Mouse (Mus musculus) G1E-ER4 (cell line): ENCODE data around the gene Usp39. TPM values are rescaled to one million over a fixed set of nuclear protein-coding genes. Genes with fewer than 3 reads are reported as not detected.

Experiments used
- GATA1 ChIP-seq: IDR thresholded peaks from one replicate; pipeline ENCODE4 v1.8.0; 2012; ENCODE audit warnings: low read length, inconsistent platforms
- polyA plus RNA-seq: library from polyadenylated mRNA; stranded (reverse); fragments of >175 nt; gene quantifications from 2 replicates; pipeline ENCODE4 v1.2.3, GENCODE M21; 2012

The Usp39 gene
- polyA plus RNA-seq, 1 experiment = 30.1 TPM

GRCm38 (mm10) chr6:72379377-72380130, 34.6 kb upstream of the Usp39 start:
- no peak for TF ChIP-seq GATA1

- TF ChIP-seq GATA1 = no peak
Measured at GRCm38 (mm10) chr6:72378510-72379234, 33.7 kb upstream of the Usp39 start.

- no peak for TF ChIP-seq GATA1
Measured at GRCm38 (mm10) chr6:72374820-72375563, 30.0 kb upstream of the Usp39 start.

- TF ChIP-seq GATA1 = no peak
Measured at GRCm38 (mm10) chr6:72374206-72374605, 29.2 kb upstream of the Usp39 start.

GRCm38 (mm10) chr6:72373184-72373583, 28.2 kb upstream of the Usp39 start:
- no peak for TF ChIP-seq GATA1

GRCm38 (mm10) chr6:72371571-72371970, 26.6 kb upstream of the Usp39 start:
- no peak for TF ChIP-seq GATA1

- no peak for TF ChIP-seq GATA1
Measured at GRCm38 (mm10) chr6:72371147-72371546, 26.2 kb upstream of the Usp39 start.

GRCm38 (mm10) chr6:72370091-72370490, 25.1 kb upstream of the Usp39 start:
- no peak for TF ChIP-seq GATA1

- no peak for TF ChIP-seq GATA1
Measured at GRCm38 (mm10) chr6:72369557-72369956, 24.6 kb upstream of the Usp39 start.

GRCm38 (mm10) chr6:72367460-72367974, 22.5 kb upstream of the Usp39 start:
- TF ChIP-seq GATA1 = no peak

GRCm38 (mm10) chr6:72366844-72367443, 22.0 kb upstream of the Usp39 start, which contains the start of gene Rnf181:
Rnf181 (minus strand) TSS chr6:72366956.
- TF ChIP-seq GATA1 = no peak

- TF ChIP-seq GATA1 = no peak
Measured at GRCm38 (mm10) chr6:72366304-72366703, 21.3 kb upstream of the Usp39 start.

- no peak for TF ChIP-seq GATA1
Measured at GRCm38 (mm10) chr6:72364985-72365384, 20.0 kb upstream of the Usp39 start.

GRCm38 (mm10) chr6:72364009-72364408, 19.0 kb upstream of the Usp39 start:
- no peak for TF ChIP-seq GATA1
